Mouse (Mus musculus) midbrain, postnatal 0 days (tissue): Measurements from ENCODE around the gene Rab11fip5. TPM values are rescaled to one million over a fixed set of nuclear protein-coding genes. Genes with fewer than 3 reads are reported as not detected.

Source experiments
- ATAC-seq: fragments of 200-750 bp; cut with Nextera tagmentation; 2 replicates; pipeline ENCODE4 v1.8.0; 2017; ENCODE audit warnings: moderate number of reproducible peaks, mild to moderate bottlenecking, moderate TSS enrichment, moderate library complexity; ENCODE audit not compliant: low FRiP score
- DNase-seq: peaks from one replicate; pipeline ENCODE4 v3.0.0-alpha.2; 2015; ENCODE audit warnings: low spot score
- H3K27ac ChIP-seq: fragments of 300-500 bp; sonication (generic); 2 replicates; pipeline ENCODE4 v1.5.1; 2014; ENCODE audit warnings: low read depth, mild to moderate bottlenecking, low read length, mixed read lengths
- H3K27me3 ChIP-seq: fragments of 300-500 bp; sonication (generic); 2 replicates; pipeline ENCODE4 v1.6.1; 2014; ENCODE audit warnings: low read length, control low read depth, mixed read lengths; ENCODE audit not compliant: insufficient read depth
- H3K36me3 ChIP-seq: fragments of 300-500 bp; sonication (generic); 2 replicates; pipeline ENCODE4 v1.6.1; 2014; ENCODE audit warnings: low read length, control low read depth, mixed read lengths; ENCODE audit not compliant: insufficient read depth
- H3K4me1 ChIP-seq: fragments of 300-500 bp; sonication (generic); 2 replicates; pipeline ENCODE4 v1.6.1; 2014; ENCODE audit warnings: mild to moderate bottlenecking, control low read depth, antibody characterized with exemption, low read length, mixed read lengths; ENCODE audit not compliant: insufficient read depth
- H3K4me2 ChIP-seq: fragments of 300-500 bp; sonication (generic); 2 replicates; pipeline ENCODE4 v1.6.1; 2014; ENCODE audit warnings: low read depth, mild to moderate bottlenecking, low read length, mixed read lengths; ENCODE audit not compliant: poor library complexity, severe bottlenecking
- H3K4me3 ChIP-seq: fragments of 300-500 bp; sonication (generic); 2 replicates; pipeline ENCODE4 v1.5.1; 2014; ENCODE audit warnings: low read depth, mild to moderate bottlenecking, low read length, moderate library complexity
- H3K9ac ChIP-seq: fragments of 300-500 bp; sonication (generic); replicated peaks from 2 replicates; pipeline ENCODE4 v1.6.1; 2014; ENCODE audit warnings: mild to moderate bottlenecking, low read length, moderate library complexity, mixed read lengths; ENCODE audit not compliant: poor library complexity, severe bottlenecking
- H3K9me3 ChIP-seq: fragments of 300-500 bp; sonication (generic); 2 replicates; pipeline ENCODE4 v1.6.1; 2016; ENCODE audit warnings: low read length, control low read depth
- CTCF ChIP-seq: IDR thresholded peaks from 2 replicates; pipeline ENCODE4 v1.5.1; 2016; ENCODE audit warnings: antibody characterized with exemption, mild to moderate bottlenecking
- WGBS: fragments of 180-500 bp; shearing (Covaris S2); extraction: QIAGEN DNeasy Blood & Tissue Kit; methylation state at CpG from one replicate; pipeline ENCODE4 v1.1.7; 2014; 5-methylcytosine and 5-hydroxymethylcytosine counted together
- polyA plus RNA-seq: library from polyadenylated mRNA; unstranded; fragments of >200 nt; fragmentation: Nextera tagmentation; extraction: Ambion mirVana; gene quantifications from 2 replicates; pipeline ENCODE4 v1.2.1, GENCODE M21; 2015
- total RNA-seq: library from RNA; depleted of rRNA; stranded (reverse); fragments of >200 nt; gene quantifications from 2 replicates; pipeline ENCODE4 v1.2.3, GENCODE M21; 2014

Gene Rab11fip5
- total and polyA plus RNA-seq, 2 experiments from 2014 or later = 27.2 to 65.5 TPM

DNA sequence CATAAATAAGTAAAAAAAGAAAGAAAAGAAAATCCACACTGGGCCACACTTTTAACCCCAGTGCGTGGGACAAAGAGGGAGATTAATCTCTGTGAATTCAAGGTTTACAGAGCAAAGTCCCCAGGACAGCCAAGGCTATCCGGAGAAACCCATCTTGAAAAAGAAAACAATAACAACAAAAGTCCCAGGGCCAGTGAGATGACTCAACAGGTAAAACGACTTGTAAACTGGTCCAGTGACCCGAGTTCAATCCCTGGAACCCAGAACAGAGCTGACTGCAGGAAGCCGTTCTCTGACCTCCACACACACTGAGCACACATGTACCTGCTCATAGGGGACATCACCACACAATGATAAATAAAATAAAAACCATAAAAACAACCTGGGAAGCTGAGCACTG is 10.0 kb downstream of the Rab11fip5 start:
- H3K4me1 ChIP-seq = no peaks in the 10 kb centered on the region
- no peak overlapping the region for H3K27ac ChIP-seq
- DNase-seq (no peak), ATAC-seq (no peak)
- H3K9me3 ChIP-seq = no peaks in the 10 kb centered on the region
- no peaks in the 10 kb centered on the region; the same call in 1 of the 2 replicates for H3K36me3 ChIP-seq
- no peak overlapping the region for H3K4me3 ChIP-seq
- H3K9ac ChIP-seq = no peak overlapping the region; the same call in 1 of the 2 replicates
- 79% methylated on average over 5 of the region's 5 CpGs for WGBS
- H3K4me2 ChIP-seq = no peak overlapping the region
- TF ChIP-seq CTCF = no peak
- no peaks in the 10 kb centered on the region for H3K27me3 ChIP-seq

DNA sequence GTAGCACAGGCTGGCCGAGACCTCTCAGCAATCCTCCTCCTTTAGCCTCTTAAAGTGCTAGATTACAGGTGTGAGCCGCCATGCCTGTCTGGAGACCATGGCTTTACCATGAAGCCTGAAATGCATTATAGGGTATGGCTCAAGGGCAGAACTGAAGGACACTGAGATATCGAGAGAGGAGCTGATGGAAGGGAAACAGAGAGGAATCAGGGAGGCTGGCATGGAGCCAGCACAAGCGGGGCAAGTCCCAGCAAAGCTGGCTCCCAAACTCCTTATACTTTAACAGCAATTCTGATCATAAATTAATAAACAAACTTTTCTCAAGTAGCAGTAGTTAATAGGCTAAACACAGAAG is 10.6 kb downstream of the Rab11fip5 start:
- 86% methylated on average over 4 of the region's 4 CpGs for WGBS
- no peak for ATAC-seq
- no peak overlapping the region for H3K4me2 ChIP-seq

DNA sequence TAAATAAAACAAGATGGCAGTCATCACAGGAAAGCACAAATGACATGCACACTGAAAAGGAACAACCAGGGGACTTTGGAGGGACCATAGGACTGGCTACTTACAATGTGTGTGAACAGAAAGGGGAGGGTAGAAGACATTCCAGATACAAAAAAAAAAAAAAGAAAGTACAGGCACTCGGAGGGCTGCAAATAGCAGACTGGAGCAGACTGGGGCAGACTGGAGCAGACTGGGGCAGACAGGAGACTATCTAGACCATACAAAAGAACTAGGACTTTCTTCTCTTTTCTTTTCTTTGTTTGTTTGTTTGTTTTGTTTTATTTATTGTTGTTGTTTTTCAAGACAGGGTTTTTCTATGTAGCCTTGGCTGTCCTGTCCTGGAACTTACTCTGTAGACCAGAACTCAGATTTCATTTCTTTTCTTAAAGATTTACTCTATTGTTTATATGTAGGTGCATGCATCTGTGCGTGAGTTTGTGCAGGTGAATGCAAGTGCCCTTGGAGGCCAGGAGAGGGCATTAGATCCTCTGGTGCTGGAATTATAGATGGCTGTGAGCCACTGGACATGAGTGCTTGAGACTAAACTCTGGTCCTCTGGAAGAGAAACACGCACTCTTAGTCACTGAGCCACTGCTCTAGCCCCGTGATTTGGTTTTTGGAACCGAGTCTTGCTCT is 11.1 kb downstream of the Rab11fip5 start:
- WGBS = 95% methylated on average over 5 of the region's 5 CpGs
- Histone ChIP-seq H3K4me3 (no peak overlapping the region), H3K4me1 (no peaks in the 10 kb centered on the region), H3K9me3 (no peaks in the 10 kb centered on the region), H3K36me3 (no peaks in the 10 kb centered on the region; the same call in 1 of the 2 replicates), H3K4me2 (no peak overlapping the region), H3K27me3 (no peaks in the 10 kb centered on the region), H3K9ac (no peak overlapping the region), H3K27ac (no peak overlapping the region)
- no peak for ATAC-seq
- no peak for TF ChIP-seq CTCF
- no peak for DNase-seq

More for the DNA sequence above, 10.6 kb downstream of the Rab11fip5 start:
- DNase-seq = no peak
- Histone ChIP-seq H3K36me3 (no peaks in the 10 kb centered on the region; the same call in 1 of the 2 replicates), H3K4me3 (no peak overlapping the region), H3K27ac (no peak overlapping the region), H3K27me3 (no peaks in the 10 kb centered on the region), H3K9me3 (no peaks in the 10 kb centered on the region), H3K4me1 (no peaks in the 10 kb centered on the region), H3K9ac (no peak overlapping the region)
- TF ChIP-seq CTCF = no peak

DNA sequence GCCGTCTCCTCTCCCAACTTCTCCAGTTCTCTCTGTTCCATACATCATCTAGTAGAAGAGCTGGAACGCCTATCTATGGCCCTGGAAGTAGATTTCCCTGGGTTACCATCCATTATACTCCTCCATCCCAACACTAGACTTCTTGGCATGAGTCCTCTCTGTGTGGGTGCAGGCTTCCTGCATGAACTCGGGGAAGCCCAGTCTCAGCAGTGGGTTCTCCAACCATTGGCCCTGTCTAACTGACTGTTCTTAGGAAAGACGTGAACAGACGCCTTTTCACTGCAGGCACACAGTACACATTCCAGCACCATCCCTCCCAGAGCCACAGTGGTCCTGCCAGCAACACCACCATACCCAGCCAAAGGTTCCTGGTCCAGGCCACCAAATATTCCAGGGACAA is 11.8 kb downstream of the Rab11fip5 start:
- no peaks in the 10 kb centered on the region for H3K9me3 ChIP-seq
- WGBS = 83% methylated on average over 5 of the region's 5 CpGs
- no peak overlapping the region for H3K4me3 ChIP-seq

DNA sequence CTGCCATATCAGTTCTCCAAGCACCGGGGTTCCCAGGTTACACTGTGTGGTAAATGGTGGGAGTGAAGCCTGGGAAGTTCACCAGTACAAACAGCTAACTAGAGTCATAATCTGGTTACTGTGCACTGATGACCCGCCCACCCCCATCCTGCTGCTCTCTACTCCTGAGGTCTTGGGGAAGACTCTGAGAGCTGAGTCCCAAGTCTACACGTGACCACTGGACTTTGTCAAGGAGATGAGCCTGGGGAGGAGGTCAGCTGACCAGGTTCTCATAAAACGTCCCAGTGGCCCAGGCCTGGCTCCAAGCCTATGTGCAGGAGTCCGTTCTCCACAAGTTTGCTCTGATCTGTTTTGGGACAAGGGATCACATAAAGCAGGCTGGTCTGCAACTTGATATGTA is 14.1 kb downstream of the Rab11fip5 start:
- DNase-seq (no peak), ATAC-seq (no peak)
- TF ChIP-seq CTCF = no peak
- Histone ChIP-seq H3K4me3 (no peak overlapping the region), H3K4me2 (no peak overlapping the region), H3K36me3 (no peaks in the 10 kb centered on the region), H3K4me1 (no peaks in the 10 kb centered on the region), H3K9me3 (no peaks in the 10 kb centered on the region), H3K27ac (no peak overlapping the region), H3K27me3 (no peaks in the 10 kb centered on the region), H3K9ac (no peak overlapping the region)
- WGBS = 84% methylated on average over 5 of the region's 5 CpGs

More for the DNA sequence above, 11.8 kb downstream of the Rab11fip5 start:
- Histone ChIP-seq H3K4me1 (no peaks in the 10 kb centered on the region), H3K9ac (no peak overlapping the region), H3K36me3 (no peaks in the 10 kb centered on the region), H3K27ac (no peak overlapping the region), H3K4me2 (no peak overlapping the region), H3K27me3 (no peaks in the 10 kb centered on the region)
- no peak for DNase-seq
- no peak for ATAC-seq
- no peak for TF ChIP-seq CTCF

DNA sequence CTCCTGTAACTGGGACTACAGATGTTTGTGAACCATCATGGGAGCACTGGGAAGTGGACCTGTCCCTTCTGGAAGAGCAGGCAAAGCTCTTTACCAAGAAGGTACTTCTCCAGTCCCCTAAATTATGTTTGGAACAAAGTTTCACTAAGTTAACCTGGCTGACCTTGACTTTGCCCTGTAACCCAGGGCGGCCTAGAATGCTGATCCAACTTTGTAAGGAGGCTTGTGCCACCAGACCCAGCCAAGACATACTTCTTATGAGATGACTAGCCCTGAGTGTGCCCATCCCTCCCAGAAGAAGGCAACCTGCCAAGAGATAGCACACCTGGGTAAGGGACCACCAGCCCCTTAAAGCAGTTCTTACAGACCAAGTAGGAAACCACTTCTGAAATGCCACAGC is 15.6 kb downstream of the Rab11fip5 start:
- DNase-seq = no peak
- no peaks in the 10 kb centered on the region for H3K27me3 ChIP-seq
- no peak overlapping the region for H3K4me3 ChIP-seq
- H3K9me3 ChIP-seq = no peaks in the 10 kb centered on the region
- H3K4me2 ChIP-seq = no peak overlapping the region
- TF ChIP-seq CTCF = no peak
- WGBS = 93% methylated on average over 1 of the region's 1 CpGs
- no peak overlapping the region for H3K27ac ChIP-seq
- no peak for ATAC-seq
- no peak overlapping the region for H3K9ac ChIP-seq
- no peaks in the 10 kb centered on the region for H3K4me1 ChIP-seq
- H3K36me3 ChIP-seq = no peaks in the 10 kb centered on the region
